Mouse (Mus musculus): ENCODE measurements around the gene Sash3.

Sash3 gene

DNA sequence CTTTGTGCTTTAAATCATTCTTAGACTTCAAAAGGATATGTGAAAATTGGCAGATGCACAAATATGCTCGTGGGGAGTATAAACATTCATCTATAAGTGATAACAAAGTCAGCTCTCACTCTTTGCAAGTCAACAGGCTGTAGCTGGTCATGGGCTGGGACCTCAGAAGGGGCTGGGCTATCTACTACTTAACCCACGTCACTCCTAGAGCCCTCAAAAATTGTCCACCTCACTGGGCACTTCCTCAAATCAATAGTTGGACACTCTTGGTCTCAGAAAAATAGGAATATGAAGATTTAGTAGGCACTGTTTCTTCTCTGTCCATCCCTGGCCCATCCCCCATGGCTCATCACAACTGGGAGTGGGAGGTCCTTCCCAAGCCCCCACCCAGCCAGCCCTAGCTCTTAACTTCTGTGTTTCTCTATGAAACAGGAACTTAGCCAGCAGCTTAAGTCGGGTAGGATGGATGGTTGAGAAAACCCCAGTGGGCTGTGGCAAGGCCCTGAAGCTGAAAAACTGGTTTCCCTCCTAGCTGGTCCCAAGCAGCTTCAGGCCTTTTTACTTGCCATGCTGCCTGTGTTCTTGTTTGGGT lies 5.9 kb upstream of the Sash3 start:
- no peak for DNase-seq (ENCODE audit: low spot score in 2 of 2)

DNA sequence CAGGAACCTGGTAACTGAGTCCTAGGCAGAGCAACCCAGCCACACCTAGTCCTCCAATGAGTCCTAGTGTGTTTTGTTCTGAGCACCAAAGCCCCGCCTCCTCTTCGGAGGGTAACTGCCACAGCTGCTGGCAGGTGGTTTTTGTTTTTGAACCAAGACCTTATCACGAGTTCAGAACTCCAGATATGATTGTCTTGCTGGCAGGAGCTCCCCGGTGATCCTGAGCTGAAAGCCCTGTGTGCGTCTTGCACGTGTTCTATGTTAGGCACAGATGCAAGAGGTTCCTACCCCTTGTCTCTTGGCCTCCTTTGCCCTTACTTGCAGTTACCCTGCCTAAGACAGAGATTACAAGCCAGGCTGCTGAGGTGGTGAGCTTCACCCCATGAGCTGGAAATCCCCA lies 4.8 kb upstream of the Sash3 start:
- DNase-seq (ENCODE audit: low spot score in 2 of 2), result no peak

DNA sequence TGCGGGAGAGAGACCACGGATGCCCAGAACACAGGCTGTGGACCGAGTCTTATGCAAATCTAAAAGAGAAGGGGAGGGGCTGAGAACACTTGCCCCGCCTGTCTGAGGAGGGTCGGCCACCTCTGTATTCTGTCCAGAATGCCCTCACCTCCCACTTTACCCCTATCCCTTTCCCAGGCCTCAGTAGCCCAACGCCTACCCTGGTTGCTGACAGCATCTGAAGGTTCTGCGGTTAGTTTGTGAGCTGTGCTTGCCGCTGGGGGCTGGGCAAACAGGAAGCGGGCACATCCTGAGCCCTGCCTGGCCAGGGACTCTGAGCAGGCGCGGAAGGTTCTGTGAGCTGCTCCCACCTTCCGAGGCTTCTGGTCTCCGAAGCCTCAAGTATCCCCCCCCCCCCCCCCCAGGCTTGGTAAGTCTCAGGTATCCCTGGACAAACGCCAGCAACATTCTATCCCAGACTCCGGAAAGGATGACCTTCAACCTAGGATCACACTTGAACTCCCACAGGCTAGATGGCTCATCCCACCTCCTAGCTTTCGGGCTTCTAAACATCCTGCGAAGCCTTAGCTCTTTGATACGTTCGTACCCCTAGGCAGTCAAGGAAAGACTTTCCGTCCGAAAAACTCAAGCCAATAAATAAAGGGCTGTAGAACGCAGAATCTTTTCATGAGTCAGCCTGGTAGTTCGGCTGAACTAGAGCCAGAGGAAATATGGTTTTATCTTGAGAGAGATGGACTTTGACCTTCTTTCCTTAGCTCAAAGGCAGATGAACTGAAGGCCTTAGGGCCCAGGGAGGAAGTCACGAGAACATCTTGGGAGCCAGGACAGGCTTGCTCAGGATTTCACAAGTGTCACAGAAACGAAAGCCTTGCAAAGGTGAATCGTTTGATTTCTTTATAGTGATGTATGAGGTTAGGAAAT lies 2.6 kb upstream of the Sash3 start:
- no peak for DNase-seq (ENCODE audit: low spot score in 2 of 2)

DNA sequence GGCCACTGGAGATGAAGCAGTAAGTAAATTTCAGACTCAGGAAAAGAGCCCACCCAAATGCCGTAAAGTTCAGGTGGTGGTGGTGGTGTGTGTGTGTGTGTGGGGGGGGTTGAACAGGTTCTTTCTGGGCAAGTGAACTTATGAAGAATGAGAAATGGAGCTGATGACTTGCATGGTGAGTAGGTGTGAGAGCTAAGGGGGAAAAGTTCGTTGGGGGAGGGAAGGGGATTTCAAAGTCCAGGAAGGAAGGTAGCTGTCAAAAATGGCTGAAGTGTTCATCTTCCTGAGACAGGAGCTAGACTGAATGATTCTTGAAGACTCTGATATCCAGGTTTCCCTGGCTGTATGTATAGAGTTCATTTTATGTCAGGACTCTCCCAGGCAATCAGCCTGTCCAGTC lies 990 bp downstream of the Sash3 start:
- no peak for DNase-seq (ENCODE audit: low spot score in 2 of 2)

DNA sequence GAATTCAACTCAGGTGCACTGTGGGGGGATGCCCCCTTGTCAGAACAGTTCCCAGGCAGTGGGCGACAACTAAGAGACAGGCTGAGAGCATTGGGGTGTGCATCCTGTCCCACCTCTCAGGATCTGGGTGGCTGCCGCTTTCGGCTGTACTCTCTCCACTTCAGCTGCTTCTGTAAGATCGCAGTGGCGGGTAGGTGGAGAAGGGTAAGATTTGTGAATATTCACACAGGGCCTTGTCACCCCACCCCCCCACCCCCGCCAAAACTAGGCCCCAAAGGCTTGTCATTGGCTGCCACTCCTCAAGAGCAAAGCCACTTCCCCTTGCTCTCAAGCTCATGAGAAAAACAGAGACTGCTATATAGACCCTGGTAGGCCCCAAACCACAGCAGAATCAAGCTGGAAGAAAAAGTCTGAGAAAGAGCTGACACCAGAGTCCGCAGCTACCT lies 1.5 kb downstream of the Sash3 start:
- DNase-seq (ENCODE audit: low spot score in 2 of 2), result no peak

DNA sequence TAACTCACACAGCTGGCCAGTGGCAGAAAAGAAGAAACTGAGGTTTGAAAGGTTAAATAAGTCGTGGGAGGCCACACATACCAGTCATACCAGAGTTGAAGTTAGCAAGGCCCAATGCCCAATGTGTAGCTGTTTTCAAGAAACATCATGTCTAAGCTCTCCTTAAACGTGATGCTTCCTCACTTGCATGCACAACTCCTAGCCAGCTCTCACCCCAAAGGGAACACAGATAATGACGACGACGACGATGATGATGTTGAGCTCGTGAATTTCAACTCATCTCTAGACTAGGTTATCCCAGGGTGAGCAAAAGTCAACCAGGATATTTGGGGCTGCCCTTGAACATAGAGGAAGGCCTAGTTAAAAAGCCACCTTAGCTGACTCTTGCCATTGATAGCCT lies 5.9 kb downstream of the Sash3 start:
- DNase-seq (ENCODE audit: low spot score in 2 of 2), result no peak

DNA sequence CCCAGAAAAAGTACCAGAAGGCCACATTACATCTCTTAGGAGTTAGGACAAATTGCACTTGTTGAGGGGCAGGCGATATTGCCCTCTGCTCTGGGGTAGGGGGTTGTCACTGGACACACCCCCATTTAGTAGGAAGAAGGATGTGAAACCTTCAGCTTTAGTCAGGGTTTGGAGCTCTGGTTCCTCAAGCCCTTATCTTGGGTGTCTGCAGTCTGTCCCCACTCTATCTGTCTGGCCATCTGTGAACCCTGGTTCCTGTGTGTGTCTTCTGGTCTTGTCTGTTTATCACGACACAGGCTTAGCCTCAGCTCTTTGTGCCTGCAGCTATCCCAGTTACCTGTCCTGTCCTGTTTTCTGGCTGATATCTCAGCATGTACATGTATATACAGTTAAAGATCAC lies 7.2 kb downstream of the Sash3 start:
- DNase-seq (ENCODE audit: low spot score in 2 of 2), result no peak

DNA sequence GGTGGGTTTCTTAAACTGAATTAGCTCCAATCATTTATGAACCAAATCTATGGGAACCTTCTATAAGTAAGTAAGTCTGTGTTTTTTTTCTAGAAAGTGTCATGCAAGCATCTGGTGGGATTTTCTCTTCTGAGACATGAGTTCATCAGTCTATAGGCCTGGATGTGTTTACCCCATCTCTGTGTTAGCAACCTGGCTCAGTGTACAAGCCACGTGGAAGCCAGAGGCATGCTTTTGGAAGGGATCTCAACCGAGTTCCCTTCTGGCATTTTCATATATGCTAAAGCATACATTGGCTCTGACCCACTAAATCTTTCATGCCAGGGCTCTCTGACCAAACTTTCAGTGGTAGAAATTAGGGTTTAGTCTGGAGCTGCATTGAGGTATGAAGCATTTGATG lies 7.7 kb downstream of the Sash3 start:
- DNase-seq (ENCODE audit: low spot score in 2 of 2), result no peak

DNA sequence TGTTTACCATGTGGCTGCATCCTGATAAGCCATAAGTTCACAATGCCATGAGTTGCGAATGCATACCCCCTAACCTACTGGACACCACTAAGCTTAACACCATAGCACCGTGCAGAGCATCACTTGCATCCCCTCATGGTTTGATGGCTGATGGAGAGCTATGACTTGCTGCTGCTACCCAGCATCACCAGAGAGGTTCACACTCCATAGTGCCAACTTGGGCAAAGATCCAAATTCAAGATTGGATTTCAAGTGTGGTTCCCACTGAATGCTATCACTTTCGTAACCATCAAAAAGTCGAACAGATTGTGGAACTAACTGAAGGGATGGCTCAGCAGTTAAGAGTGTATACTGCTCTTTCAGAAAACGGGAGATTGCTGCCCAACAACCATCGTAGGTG lies 9.3 kb downstream of the Sash3 start:
- DNase-seq (ENCODE audit: low spot score in 2 of 2), result no peak

DNA sequence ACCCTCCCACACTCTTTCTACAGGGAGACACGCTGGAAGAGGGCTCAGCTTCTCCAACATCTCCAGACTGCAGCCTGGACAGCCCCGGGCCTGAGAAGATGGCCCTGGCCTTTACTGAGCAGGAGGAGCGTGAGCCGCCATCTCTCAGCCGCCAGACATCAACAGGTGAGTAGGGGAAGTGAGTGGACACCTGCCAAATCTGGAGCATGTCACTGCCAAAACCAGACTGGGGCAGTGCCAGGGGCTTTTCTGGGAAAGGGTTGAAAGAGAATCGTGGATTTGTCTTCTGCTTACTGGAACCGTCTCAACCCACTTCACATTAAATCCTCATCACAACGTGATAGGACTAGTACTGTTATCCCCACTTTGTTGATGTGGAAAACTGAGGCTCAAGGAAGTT lies 11.2 kb downstream of the Sash3 start:
- no peak for DNase-seq (ENCODE audit: low spot score in 2 of 2)

DNA sequence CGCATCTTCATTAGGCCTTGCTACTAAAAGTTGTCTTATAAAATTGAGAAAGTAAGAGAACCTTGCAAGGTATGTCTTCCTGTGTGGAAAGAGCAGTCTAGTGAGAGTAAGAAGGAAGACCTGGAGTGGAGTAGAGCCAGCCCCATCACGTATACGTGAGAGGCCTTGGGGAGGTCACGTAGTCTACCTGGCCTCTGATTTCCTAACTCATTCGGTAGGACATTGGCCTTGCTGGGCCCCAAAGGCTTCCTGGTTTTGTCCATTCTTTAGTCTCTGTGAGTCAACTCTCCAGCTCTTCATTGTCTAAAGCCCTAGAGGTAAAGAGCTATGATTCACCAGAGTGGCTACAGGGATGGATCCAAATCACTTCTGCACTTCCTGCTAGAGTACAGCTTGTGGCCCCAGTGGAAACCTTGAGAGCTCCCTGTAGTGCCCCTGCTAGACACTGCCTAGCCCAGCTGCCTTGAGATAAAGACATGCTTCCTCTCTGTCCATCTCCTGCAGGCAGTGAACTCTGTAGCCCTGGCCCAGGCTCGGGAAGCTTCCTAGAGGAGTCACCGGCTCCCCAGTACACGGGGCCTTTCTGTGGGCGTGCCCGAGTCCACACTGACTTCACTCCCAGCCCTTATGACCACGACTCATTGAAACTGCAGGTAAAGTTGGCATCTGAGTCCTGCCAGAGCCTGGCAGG lies 12.1 kb downstream of the Sash3 start:
- no peak for DNase-seq (ENCODE audit: low spot score in 2 of 2)

DNA sequence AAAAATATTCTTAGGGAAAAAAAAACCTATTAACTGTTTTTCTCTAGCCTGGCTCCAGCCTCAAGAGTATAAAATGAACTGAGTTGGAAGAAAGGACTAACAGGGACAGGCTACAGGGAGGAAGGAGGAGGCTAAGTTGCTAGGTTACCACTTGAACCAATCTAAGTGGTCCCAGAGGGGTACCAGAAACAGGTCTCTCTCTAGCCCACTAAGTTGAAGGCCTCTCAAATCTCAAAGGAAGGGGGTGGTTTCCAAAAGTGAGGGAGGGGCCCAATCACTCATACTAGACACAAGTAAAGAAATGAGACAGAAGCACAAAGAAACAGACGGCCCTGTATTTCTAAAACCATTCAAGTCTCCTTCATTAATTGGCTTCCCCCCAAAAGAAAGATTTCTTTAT lies 23.7 kb downstream of the Sash3 start:
- DNase-seq (ENCODE audit: low spot score in 2 of 2), result no peak

DNA sequence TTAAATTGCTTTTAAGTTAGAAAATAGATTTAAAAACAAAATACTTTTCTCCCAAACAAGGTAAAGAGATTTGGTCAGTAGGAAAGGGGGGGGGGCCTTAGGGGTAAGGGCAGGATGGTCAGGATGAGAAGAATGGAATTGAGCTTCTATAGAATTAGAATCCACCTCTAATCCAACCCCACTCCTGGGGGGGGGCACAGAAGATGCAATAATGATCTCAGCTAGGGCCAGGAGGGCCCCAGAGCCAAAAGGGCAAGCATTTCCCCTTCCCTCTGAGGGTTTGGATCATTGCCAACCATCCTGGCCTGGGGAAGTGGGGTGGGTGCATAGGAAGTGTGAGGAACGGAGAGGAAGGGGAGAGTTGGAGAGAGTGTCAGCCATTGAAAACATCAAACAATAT lies 24.1 kb downstream of the Sash3 start:
- no peak for DNase-seq (ENCODE audit: low spot score in 2 of 2)

DNA sequence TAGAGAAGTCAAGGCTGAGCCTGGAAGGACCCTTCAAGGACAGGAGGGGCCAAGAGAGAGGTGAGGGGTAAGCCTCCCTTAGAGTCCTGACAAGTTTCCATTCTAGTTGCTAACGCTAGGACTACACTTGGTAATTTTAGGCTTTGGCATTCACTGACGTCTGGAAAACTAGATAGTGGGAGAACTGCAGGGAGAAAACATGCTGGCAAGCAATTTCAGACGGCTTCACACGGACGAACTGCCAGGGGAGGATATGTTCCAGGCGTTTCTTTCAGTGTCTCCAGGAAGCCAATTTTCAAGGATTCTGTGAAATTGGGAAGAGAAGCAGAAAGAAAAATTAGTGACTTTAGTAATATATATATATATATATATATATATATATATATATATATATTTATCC lies 35.6 kb downstream of the Sash3 start:
- DNase-seq (ENCODE audit: low spot score in 2 of 2), result peak in 1 of 2 experiments; percentile 10

DNA sequence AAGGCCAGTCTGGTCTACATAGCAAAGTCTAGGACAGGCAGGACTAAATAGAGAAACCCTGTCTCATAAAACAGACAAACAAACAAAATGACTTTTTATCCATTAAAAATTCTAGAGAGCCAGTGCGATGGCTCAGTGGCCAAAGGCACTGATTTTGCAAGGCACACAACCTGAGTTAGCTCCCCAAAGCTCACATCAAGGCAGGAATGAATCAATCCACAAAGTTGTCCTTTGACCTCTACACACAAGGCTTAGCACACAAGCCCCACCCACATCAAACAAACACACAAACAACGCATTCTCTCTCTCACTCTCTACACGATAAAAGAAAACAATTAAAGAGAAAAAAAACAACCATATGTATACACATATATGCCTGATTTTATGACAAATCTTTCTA lies 38.5 kb downstream of the Sash3 start:
- no peak for DNase-seq (ENCODE audit: low spot score in 2 of 2)

DNA sequence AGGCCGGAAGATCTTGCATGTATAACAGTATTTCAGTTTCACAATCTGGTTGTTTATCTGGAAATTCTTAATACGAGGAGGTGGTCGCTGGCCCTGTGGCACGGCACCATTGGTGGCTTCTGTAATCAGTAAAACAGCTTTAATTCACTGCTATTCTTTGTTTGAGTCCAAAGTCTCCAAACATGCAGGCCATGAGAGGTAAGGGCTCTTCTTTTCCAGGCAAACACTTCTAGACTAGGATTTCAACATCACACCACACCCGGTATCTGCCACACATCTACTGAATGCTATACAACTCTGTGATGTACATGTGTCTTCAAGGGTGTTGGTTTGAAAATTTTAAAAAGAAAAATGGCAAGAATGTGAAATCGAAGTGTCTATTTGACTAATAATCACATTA lies 45.0 kb downstream of the Sash3 start:
- DNase-seq (ENCODE audit: low spot score in 2 of 2), result no peak

DNA sequence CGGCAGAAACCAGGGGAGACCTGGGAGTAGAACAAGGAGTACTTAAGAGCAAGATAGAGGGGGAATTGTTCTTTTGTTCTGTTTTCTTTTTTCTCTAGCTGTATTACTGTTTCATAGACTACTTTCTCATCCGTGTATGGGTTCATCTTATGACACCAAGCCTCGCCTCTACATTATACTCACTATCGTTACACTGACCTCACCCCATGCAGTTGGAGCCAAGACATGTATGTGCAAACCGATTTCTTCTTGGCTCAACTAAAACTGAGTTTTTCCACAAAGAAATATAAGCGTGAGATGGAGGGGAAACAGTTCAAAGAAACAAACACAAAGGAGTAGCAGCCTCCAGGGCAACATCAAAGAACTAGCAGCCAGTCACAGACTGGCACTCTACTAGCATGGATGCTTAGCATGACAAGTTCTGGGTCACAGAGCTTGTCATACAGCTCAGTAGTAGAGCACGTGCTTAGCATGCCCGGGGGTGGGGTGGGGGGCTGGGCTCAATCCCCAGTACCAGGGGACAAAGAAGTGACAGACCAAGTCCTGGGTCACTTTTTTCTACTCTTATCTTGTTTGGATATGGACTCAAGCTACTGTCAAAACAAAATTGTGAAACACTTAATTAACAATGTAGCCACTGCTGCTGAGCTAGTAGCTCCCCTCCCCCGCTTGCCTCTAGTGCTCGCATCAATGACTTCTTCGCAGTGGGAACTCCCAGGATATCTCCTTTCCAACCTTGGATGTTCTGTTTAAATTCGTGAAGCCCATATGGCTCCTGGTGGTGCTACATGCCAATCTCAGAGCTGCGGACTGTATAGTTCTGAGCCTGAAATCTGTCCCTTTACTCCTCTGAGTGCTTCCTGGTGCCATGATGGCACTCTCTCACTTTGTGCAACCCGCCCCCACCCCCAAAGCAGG lies 47.3 kb downstream of the Sash3 start:
- no peak for DNase-seq (ENCODE audit: low spot score in 2 of 2)

DNA sequence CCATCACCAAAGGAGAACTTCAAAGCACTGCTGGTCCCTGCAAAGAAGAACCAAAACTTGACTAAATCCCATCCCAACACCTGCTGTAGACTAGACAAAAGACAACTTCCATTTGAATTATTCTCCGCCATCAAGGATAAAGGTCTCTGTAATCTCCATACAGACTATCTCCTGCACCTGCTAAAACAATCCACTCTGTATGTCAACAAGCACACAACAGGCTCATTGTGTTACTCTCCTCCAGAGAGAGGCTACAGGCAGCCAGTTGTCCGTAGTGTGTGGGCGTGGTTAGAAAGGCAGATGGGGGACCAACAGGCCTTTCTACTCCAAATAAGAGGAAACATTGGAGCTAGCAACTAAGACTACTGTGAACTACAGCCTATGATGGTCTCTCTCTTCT lies 51.6 kb downstream of the Sash3 start:
- no peak for DNase-seq (ENCODE audit: low spot score in 2 of 2)

DNA sequence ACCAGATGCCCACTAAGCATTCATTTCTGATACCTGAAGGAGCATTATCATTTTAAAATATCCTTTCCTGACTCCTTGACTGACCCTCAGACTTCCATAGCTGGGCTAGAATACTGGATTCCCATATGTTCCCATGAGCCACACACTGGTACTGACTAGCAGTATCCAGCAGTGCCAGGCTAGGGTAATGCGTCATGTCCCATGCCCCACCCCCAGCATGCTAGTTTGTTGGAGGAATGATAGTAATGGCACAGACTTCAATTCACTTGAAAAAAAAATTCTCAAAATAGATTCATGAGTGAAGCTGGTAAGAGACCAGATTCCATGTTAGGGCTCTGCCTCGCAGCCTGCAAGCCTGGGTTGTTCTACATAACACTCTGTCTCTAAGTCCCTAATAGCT lies 52.8 kb downstream of the Sash3 start:
- no peak for DNase-seq (ENCODE audit: low spot score in 2 of 2)

DNA sequence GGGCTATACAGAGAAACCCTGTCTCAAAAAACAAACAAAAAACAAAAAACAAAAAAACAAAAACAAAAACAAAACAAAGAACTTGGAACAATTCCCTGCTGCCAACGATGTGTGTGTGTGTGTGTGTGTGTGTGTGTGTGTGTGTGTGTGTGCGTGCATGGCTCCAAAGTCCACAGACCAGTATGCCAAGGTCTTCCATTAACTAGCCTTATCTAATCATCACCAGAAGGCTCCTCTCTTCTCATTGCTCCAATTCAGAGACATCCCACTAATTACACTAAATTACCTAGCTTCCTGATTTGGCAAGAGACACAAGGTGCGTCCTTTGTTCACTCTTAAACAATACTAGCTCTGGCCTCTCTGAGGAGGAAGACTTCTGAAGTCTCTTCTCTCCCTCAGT lies 54.5 kb downstream of the Sash3 start:
- DNase-seq (ENCODE audit: low spot score in 2 of 2), result no peak

DNA sequence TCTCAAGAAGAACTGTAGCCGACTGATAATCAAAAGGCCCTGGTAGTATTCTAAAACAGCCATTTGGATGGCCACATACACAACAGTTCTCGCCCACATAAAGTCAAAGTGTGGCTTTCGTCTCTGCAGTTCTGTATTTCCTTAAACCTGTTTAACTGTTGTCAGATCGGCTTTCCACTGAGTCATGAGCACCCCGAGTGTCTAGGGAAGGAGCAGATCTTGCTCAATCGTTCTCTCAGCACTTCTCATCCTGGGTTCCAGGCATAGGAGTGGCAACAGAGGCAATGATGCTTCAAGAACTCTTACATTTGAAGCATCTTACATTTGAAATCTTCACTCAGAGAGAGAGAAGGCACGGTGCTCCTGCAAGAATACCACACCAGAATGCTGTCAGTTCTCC lies 55.7 kb downstream of the Sash3 start:
- no peak for DNase-seq (ENCODE audit: low spot score in 2 of 2)

DNA sequence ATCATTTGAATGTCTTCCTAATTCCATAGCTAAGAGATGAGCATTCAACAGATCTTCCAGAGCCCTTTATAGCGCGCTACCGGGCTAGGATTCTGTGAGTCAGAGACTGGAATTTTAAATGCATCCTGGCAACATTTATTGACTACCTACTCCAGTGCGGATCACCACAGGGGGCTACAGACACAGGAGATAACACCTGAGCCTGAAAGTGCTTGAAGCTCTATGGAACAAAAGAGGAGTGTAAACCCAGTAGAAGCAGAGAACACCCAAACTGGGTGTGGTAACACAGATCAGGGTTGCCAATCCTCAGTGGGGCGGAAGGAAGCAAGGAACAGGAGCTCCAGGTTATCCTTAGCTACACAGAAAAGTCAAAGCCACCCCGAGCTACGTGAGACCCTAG lies 56.2 kb downstream of the Sash3 start:
- DNase-seq (ENCODE audit: low spot score in 2 of 2), result no peak

All from frontal cortex, postnatal 36 days (tissue).